Mouse (Mus musculus) thymus, adult 2 months (tissue): ENCODE measurements around the gene Olfr9. TPM values are rescaled to one million over a fixed set of nuclear protein-coding genes. Genes with fewer than 3 reads are reported as not detected.

Experiments
- DNase-seq: peaks from one replicate; pipeline ENCODE4 v3.0.0; 2021
- H3K27ac ChIP-seq: fragments of 200-500 bp; 2 replicates; pipeline ENCODE4 v1.5.1; 2012; ENCODE audit warnings: low read length, control low read depth; ENCODE audit not compliant: control insufficient read depth, insufficient read depth
- H3K27me3 ChIP-seq: fragments of 200-500 bp; 2 replicates; pipeline ENCODE4 v1.6.1; 2012; ENCODE audit warnings: mild to moderate bottlenecking, low read length, moderate library complexity, mixed read lengths; ENCODE audit not compliant: control insufficient read depth, insufficient read depth
- H3K36me3 ChIP-seq: fragments of 200-500 bp; 2 replicates; pipeline ENCODE4 v1.6.1; 2012; ENCODE audit warnings: mild to moderate bottlenecking, low read length, moderate library complexity; ENCODE audit not compliant: control insufficient read depth, insufficient read depth
- H3K4me1 ChIP-seq: fragments of 200-500 bp; replicated peaks from 2 replicates; pipeline ENCODE4 v1.6.1; 2012; ENCODE audit warnings: low read length; ENCODE audit not compliant: control insufficient read depth, insufficient read depth
- H3K4me3 ChIP-seq: fragments of 200-500 bp; 2 replicates; pipeline ENCODE4 v1.5.1; 2012; ENCODE audit warnings: mild to moderate bottlenecking, low read length, control low read depth, moderate library complexity; ENCODE audit not compliant: control insufficient read depth, insufficient read depth
- CTCF ChIP-seq: fragments of 200-500 bp; IDR thresholded peaks from 2 replicates; pipeline ENCODE4 v1.5.1; 2012; ENCODE audit warnings: mild to moderate bottlenecking, control low read depth, low read length, moderate library complexity, borderline replicate concordance; ENCODE audit not compliant: control insufficient read depth, poor library complexity, insufficient read depth; ENCODE audit errors: extremely low read depth
- POLR2A ChIP-seq: fragments of 200-500 bp; IDR thresholded peaks from 2 replicates; pipeline ENCODE4 v1.6.1; 2012; ENCODE audit warnings: mild to moderate bottlenecking, low read length, control low read depth, moderate library complexity; ENCODE audit not compliant: control insufficient read depth, poor library complexity, insufficient read depth; ENCODE audit errors: extremely low read depth
- WGBS: fragments of 180-500 bp; shearing (Covaris S2); methylation state at CpG from one replicate; pipeline ENCODE4 v1.1.7; 2018; 5-methylcytosine and 5-hydroxymethylcytosine counted together
- polyA plus RNA-seq: library from polyadenylated mRNA; depleted of rRNA; stranded (reverse); fragments of >200 nt; gene quantifications from 2 replicates; pipeline ENCODE4 v1.2.3, GENCODE M21; 2012

Gene Olfr9
- polyA plus RNA-seq, 1 experiment = not detected

DNA sequence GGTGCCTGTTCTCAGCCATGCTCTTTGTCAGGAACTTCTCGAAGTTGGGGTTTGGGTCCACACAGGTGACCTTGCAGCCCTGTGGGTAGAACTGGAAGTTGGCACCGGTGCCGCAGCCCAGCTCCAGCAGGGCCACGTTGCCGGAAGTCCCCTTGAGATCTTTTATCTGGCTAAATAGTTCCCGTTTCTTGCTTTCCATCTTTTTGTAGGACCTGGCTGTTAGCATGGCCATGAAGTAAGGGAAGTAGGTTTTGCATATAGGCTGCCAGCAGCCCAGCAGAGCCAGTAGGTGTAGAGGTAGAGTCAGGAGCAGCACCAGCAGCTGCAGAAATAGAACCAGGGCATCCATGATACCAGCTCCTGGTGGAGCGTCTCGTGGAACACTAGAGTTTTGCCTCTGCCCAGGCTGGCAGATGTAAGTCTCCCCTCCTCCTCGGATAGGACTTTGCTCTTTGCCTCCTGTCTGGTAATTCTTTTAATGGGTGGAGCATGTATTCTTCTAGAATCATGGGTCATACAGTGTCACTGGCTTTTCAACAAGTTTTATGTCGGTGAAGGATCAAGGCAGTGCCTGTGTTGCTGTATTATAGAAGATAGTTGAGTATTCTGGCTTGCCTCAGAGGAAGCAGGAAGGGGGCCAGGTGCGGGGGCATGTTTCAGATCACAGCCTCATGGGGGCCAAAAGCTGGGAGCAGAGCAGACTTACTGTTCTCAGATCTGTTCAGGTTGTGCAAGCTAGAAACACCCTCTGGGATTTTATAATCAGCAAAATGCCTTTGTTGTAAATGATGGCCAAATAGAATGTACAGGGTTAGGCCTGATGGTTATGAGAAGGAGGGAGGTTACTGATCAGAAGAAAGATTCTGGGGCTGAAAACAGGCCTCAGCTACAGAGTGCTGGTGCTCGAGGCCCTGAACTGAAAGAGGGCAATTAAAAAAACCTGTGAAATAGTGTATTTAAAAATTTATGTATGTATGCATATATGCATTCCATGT is 28.3 kb upstream of the Olfr9 start, which contains the start of gene Mettl7b:
TSS of gene Mettl7b (minus strand) at position 399 of the 995 bp plus-strand sequence.
- H3K36me3 ChIP-seq = no peaks in the 10 kb centered on the region
- no peak within 1 kb of the TSS for H3K27ac ChIP-seq
- DNase-seq = peak; percentile 65
- H3K27me3 ChIP-seq = no peaks in the 10 kb centered on the region
- no peak within 1 kb of the TSS for H3K4me3 ChIP-seq
- WGBS = 57% methylated on average over 12 of the region's 12 CpGs
- peaks cover 10% of the 10 kb centered on the region for H3K4me1 ChIP-seq
- TF ChIP-seq CTCF = no peak
- TF ChIP-seq POLR2A = no peak

DNA sequence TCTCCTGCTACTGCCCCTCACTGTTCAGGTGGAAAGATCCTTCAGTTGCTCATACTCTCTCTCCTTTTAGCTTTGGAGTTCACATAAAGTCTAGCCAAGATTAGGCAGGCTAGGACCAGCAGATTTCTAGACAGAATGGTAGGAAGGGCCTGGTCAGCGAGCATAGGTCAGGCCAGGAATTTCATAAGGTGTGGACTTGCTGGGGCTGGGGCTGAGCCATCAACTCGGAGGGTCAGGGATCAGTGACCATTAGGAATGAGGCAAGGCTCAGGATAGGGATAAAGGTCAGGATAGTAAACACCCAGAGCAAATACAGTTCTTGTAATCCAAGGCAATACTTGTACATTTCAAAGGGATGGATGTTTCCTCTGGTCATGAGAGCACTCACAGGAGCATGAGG is 24.3 kb upstream of the Olfr9 start:
- H3K36me3 ChIP-seq = no peaks in the 10 kb centered on the region
- H3K27me3 ChIP-seq = no peaks in the 10 kb centered on the region
- H3K4me1 ChIP-seq = peaks cover 8% of the 10 kb centered on the region
- 90% methylated on average over 2 of the region's 2 CpGs for WGBS
- TF ChIP-seq CTCF (no peak), POLR2A (no peak)
- DNase-seq = no peak
- no peak overlapping the region for H3K4me3 ChIP-seq
- H3K27ac ChIP-seq = no peak overlapping the region

DNA sequence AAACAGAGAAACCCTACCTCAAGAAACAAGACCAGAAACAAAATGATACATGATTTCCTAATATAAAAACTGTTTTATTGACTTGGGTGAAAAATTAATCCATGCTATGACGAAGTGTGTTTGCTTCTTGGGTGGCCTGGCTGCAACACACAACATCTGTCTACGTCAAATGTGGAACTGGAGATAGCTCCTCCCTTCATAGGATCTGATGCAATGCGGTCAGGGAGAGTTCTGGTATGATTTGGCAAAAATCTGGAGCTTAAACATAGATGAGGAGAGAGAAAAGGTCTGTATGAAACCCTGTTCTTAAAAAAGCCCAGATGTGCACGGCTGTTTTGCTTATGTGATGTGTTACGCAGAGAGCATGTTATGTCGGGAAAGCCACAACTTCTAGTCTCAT is 23.4 kb upstream of the Olfr9 start:
- DNase-seq = no peak
- Histone ChIP-seq H3K36me3 (no peaks in the 10 kb centered on the region), H3K27ac (no peak overlapping the region), H3K4me3 (no peak overlapping the region), H3K27me3 (no peaks in the 10 kb centered on the region), H3K4me1 (peaks cover under 1% of the 10 kb centered on the region; the same call in 1 of the 2 replicates)
- 57% methylated on average over 6 of the region's 6 CpGs for WGBS
- no peak for TF ChIP-seq POLR2A
- TF ChIP-seq CTCF = no peak

DNA sequence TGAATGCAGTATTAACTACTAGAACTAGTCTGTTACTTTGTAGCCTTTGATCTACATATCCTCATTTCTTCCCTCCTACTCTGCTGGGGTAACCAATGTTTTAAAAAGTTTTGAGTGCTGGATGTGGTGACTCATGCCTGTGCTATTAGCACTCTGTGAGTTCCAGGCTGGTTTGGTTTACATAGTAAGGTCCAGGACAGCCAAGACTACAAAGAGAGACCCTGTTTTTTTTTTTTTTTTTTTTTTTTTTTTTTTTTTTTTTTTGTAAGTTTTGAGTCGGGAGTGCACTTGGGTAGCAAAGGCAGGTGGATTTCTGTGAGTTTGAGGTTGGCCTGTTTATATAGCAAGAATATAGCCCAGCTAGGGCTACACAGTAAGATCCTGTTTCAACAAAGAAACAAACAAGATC is 20.9 kb upstream of the Olfr9 start:
- Histone ChIP-seq H3K4me1 (no peaks in the 10 kb centered on the region), H3K4me3 (no peak overlapping the region), H3K27ac (no peak overlapping the region), H3K36me3 (no peaks in the 10 kb centered on the region), H3K27me3 (no peaks in the 10 kb centered on the region)
- TF ChIP-seq POLR2A = no peak
- DNase-seq = no peak
- 44% methylated on average over 1 of the region's 1 CpGs for WGBS

DNA sequence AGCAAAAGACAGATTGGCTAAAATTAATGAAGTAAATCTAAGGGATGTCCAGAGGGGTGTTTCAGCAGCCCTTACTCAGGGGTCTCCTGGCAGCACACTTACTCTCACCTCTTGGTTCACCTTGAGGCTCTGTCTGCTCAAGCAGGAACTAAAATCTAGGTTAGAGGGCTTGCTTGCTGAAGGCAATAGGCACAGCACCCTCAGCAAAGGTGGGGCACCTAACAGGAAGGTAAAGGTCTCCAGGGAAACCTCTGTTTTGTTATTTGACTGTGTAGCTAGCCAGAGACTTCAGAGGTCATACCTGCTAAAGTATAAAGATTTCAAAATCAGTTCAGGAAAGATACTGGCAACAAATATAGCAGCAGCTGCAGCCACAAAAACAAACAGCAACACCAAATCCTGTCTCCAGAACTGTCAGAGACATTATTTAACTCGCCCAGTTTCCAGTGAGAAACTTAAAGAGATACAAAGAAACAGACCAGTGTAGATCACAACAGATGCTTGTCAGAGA is 18.4 kb upstream of the Olfr9 start:
- Histone ChIP-seq H3K4me1 (no peaks in the 10 kb centered on the region), H3K4me3 (no peak overlapping the region), H3K27ac (no peak overlapping the region), H3K27me3 (no peaks in the 10 kb centered on the region), H3K36me3 (no peaks in the 10 kb centered on the region)
- no peak for DNase-seq
- TF ChIP-seq POLR2A (no peak), CTCF (no peak)
- WGBS = 64% methylated on average over 1 of the region's 1 CpGs

GRCm38 (mm10) chr10:128972841-128973240 is 16.4 kb upstream of the Olfr9 start:
- H3K27ac ChIP-seq = no peak overlapping the region
- DNase-seq = no peak
- no peaks in the 10 kb centered on the region for H3K4me1 ChIP-seq
- H3K27me3 ChIP-seq = no peaks in the 10 kb centered on the region
- 91% methylated on average over 4 of the region's 4 CpGs for WGBS
- no peaks in the 10 kb centered on the region for H3K36me3 ChIP-seq
- H3K4me3 ChIP-seq = no peak overlapping the region
- TF ChIP-seq CTCF (no peak), POLR2A (no peak)
